Mouse (Mus musculus) urinary bladder, postnatal 25 days (tissue): ENCODE measurements around the gene Vmn1r121.
"Not testable (repeated sequence)": the region's sequence is repeated elsewhere in the genome, so short reads cannot be mapped to it uniquely, and the experiment has no call there.

ENCODE experiments used
- DNase-seq: peaks from one replicate; pipeline ENCODE4 v3.0.0; 2022; ENCODE audit warnings: low spot score

Gene Vmn1r121

GRCm38 (mm10) chr7:21098413-21098812 is at the start of gene Vmn1r121:
TSS of gene Vmn1r121 (minus strand) at chr7:21098513.
- DNase-seq = not testable (repeated sequence)

GRCm38 (mm10) chr7:21134028-21134427 is 35.7 kb upstream of the Vmn1r121 start, which contains the start of gene Vmn1r122:
TSS of gene Vmn1r122 (minus strand) at chr7:21134128.
- not testable (repeated sequence) for DNase-seq

- DNase-seq = not testable (repeated sequence)
Measured at GRCm38 (mm10) chr7:21053684-21054083, 44.6 kb downstream of the Vmn1r121 start, which contains the start of gene Vmn1r120. TSS of gene Vmn1r120 (minus strand) at chr7:21053784.
